Mouse (Mus musculus) bone marrow, adult 2 months (tissue): ENCODE measurements around the gene Crebl2.

ENCODE experiments used
- CTCF ChIP-seq: fragments of 200-500 bp; IDR thresholded peaks from 2 replicates; pipeline ENCODE4 v1.5.1; 2011; ENCODE audit warnings: low read length, control low read depth; ENCODE audit not compliant: control insufficient read depth, insufficient read depth
- POLR2A ChIP-seq: fragments of 200-500 bp; IDR thresholded peaks from 2 replicates; pipeline ENCODE4 v1.6.1; 2011; ENCODE audit warnings: low read depth, mild to moderate bottlenecking, control low read depth, low read length, borderline replicate concordance; ENCODE audit not compliant: control insufficient read depth

DNA sequence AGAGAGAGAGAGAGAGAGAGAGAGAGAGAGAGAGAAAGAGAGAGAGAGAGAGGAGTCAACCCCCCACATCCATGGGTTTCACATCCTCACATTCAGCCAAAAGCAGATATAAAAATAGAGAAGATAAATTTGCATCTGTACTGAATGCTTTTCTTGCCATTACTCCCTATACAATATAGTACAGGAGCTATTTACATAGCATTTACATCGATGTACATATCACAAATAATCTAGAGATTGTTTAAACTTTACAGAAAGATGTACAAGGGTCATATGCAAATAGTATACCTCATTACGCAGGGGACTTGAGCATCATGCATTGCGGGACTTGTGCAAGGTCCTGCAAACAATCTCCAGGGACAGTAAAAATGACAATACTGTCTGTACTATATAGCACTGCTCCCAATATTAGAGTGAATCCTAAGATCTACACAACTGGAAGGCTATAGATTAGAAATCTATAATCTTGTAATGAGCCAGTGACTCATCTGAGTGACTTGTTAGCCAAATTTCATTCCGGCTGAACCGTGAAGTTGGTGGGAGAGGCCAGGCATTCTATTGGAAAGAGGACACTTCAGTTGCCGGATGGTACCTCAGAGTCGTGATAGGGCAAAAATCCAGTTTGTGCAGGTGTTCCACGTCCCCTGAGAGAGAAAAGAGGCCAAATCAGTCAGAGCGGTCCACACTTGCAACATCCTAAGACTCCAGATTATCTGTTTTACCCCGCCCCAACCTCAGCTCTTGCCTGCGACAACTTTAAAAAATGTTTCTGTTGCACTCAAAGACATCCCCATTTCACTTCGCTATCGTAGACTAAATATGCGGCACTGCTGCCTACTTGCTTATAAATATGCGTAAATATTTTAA lies 66.8 kb downstream of the Crebl2 start:
- TF ChIP-seq POLR2A (no peak), CTCF (no peak)
